Mouse (Mus musculus) kidney, adult 2 months (tissue): ENCODE measurements around the gene Hist1h2bk.

ENCODE experiments used
- CTCF ChIP-seq: fragments of 200-500 bp; conservative IDR thresholded peaks from 2 replicates; pipeline ENCODE4 v1.5.1; 2011; ENCODE audit warnings: low read depth, mild to moderate bottlenecking, control low read depth, low read length, moderate library complexity, mixed read lengths; ENCODE audit not compliant: insufficient read depth, insufficient read length
- POLR2A ChIP-seq: fragments of 200-500 bp; IDR thresholded peaks from one replicate; pipeline ENCODE4 v1.6.1; 2011; ENCODE audit warnings: low read depth, low read length, control low read depth

DNA sequence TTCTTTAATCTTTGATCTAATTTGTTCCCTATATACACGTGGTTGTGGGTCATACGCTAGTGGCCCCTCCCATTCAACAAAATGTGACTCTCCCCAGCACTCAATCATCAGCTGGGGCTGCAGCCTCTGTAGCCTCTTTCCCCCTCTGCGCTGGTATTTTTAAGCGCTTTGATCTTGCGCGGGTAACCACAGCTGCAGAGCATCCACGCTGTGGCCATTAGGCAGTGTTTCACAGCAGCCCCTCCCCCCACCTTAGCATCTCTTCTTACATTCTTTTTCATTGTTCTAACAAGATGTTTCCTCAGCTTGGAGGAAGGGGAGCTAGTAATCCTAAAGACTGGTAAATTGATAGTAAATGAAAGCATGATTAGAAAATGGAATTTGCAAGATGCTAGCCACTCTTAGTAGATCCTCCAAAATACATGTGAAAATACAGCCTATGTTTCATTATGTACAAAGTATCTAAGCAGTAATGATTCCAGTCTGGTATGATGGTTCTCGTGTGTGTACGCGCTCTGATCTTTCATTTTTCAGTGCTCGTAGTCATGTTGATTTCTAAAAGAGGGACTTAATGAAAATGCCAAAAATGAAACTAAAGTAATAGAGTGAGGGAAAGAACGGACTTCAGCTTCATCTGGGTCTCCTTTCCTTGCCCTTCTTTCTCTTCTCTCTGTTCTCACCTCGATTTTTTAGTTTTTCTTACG is 14.2 kb downstream of the Hist1h2bk start:
- TF ChIP-seq CTCF (no peak), POLR2A (no peak)
